Mouse (Mus musculus): ENCODE results near the gene Snx18.
A peak's percentile ranks its signal among the peaks of the same experiment; 100 is the strongest.

The Snx18 gene

GRCm38 (mm10) chr13:113615546-113615941 lies 2.8 kb downstream of the Snx18 start:
- no peak for DNase-seq

- peak; percentile 65 to 84 for DNase-seq
Observed at GRCm38 (mm10) chr13:113614635-113615545, 3.5 kb downstream of the Snx18 start.

GRCm38 (mm10) chr13:113613882-113614281 lies 4.5 kb downstream of the Snx18 start:
- DNase-seq, result no peak

- no peak for DNase-seq
Observed at GRCm38 (mm10) chr13:113613341-113613740, 5.0 kb downstream of the Snx18 start.

GRCm38 (mm10) chr13:113612141-113612950 lies 6.0 kb downstream of the Snx18 start:
- no peak for DNase-seq

GRCm38 (mm10) chr13:113610732-113611500 lies 7.4 kb downstream of the Snx18 start:
- DNase-seq, result no peak

GRCm38 (mm10) chr13:113609429-113609828 lies 8.9 kb downstream of the Snx18 start:
- DNase-seq, result no peak

GRCm38 (mm10) chr13:113607821-113608220 lies 10.5 kb downstream of the Snx18 start:
- no peak for DNase-seq

- no peak for DNase-seq
Observed at GRCm38 (mm10) chr13:113607371-113607770, 11.0 kb downstream of the Snx18 start.

- no peak for DNase-seq
Observed at GRCm38 (mm10) chr13:113606741-113607358, 11.5 kb downstream of the Snx18 start.

GRCm38 (mm10) chr13:113606131-113606530 lies 12.2 kb downstream of the Snx18 start:
- no peak for DNase-seq

- no peak for DNase-seq
Observed at GRCm38 (mm10) chr13:113605693-113606092, 12.7 kb downstream of the Snx18 start.

- DNase-seq, result no peak
Observed at GRCm38 (mm10) chr13:113604321-113604720, 14.0 kb downstream of the Snx18 start.

- no peak for DNase-seq
Observed at GRCm38 (mm10) chr13:113602882-113603342, 15.5 kb downstream of the Snx18 start.

- DNase-seq, result no peak
Observed at GRCm38 (mm10) chr13:113601831-113602604, 16.3 kb downstream of the Snx18 start.

- no peak for DNase-seq
Observed at GRCm38 (mm10) chr13:113600531-113601463, 17.6 kb downstream of the Snx18 start.

GRCm38 (mm10) chr13:113599701-113600530 lies 18.4 kb downstream of the Snx18 start:
- no peak for DNase-seq

- DNase-seq, result no peak
Observed at GRCm38 (mm10) chr13:113597616-113598015, 20.7 kb downstream of the Snx18 start.

- no peak for DNase-seq
Observed at GRCm38 (mm10) chr13:113596821-113597541, 21.4 kb downstream of the Snx18 start.

Measured in thymus, adult 18-20 months (tissue).